Mouse (Mus musculus): ENCODE data around the gene Pam.

Gene Pam

GRCm38 (mm10) chr1:98029025-98029424, 66.4 kb downstream of the Pam start:
- no peak for DNase-seq

- DNase-seq: no peak
Observed at GRCm38 (mm10) chr1:98028468-98028867, 67.0 kb downstream of the Pam start.

GRCm38 (mm10) chr1:98027959-98028358, 67.5 kb downstream of the Pam start:
- DNase-seq: no peak

GRCm38 (mm10) chr1:98025924-98026640, 69.4 kb downstream of the Pam start:
- no peak for DNase-seq

- no peak for DNase-seq
Observed at GRCm38 (mm10) chr1:98023866-98024265, 71.6 kb downstream of the Pam start.

- DNase-seq: no peak
Observed at GRCm38 (mm10) chr1:98018987-98019386, 76.5 kb downstream of the Pam start.

GRCm38 (mm10) chr1:98016004-98016848, 79.2 kb downstream of the Pam start:
- no peak for DNase-seq

GRCm38 (mm10) chr1:98015564-98015963, 79.9 kb downstream of the Pam start:
- DNase-seq: no peak

GRCm38 (mm10) chr1:98002561-98003425, 92.7 kb downstream of the Pam start:
- DNase-seq: peak; percentile 58 to 60

- no peak for DNase-seq
Observed at GRCm38 (mm10) chr1:97999465-97999864, 96.0 kb downstream of the Pam start.

GRCm38 (mm10) chr1:97998961-97999360, 96.5 kb downstream of the Pam start:
- peak; percentile 30 to 57 for DNase-seq

- no peak for DNase-seq
Observed at GRCm38 (mm10) chr1:97997088-97997487, 98.4 kb downstream of the Pam start.

- DNase-seq: no peak
Observed at GRCm38 (mm10) chr1:97991976-97992375, 103.5 kb downstream of the Pam start.

- no peak for DNase-seq
Observed at GRCm38 (mm10) chr1:97983189-97983588, 112.3 kb downstream of the Pam start.

GRCm38 (mm10) chr1:97979422-97979821, 116.0 kb downstream of the Pam start:
- no peak for DNase-seq

GRCm38 (mm10) chr1:97977521-97977920, 117.9 kb downstream of the Pam start:
- DNase-seq: no peak

GRCm38 (mm10) chr1:97976873-97977473, 118.5 kb downstream of the Pam start:
- DNase-seq: peak; percentile 82 to 89

- DNase-seq: no peak
Observed at GRCm38 (mm10) chr1:97976072-97976471, 119.4 kb downstream of the Pam start.

- DNase-seq: no peak
Observed at GRCm38 (mm10) chr1:97974968-97975367, 120.5 kb downstream of the Pam start.

GRCm38 (mm10) chr1:97969765-97970164, 125.7 kb downstream of the Pam start:
- no peak for DNase-seq

GRCm38 (mm10) chr1:97963711-97964110, 131.7 kb downstream of the Pam start:
- DNase-seq: peak in 1 of 2 experiments; percentile 32

GRCm38 (mm10) chr1:97962134-97962533, 133.3 kb downstream of the Pam start:
- no peak for DNase-seq

GRCm38 (mm10) chr1:97960681-97961080, 134.8 kb downstream of the Pam start:
- no peak for DNase-seq
